Mouse (Mus musculus) hindbrain, postnatal 0 days (tissue): ENCODE measurements at regions not wholly inside any gene's neighbourhood (a gene's known extent, or its start where the extent isn't known, plus 50 kb on each side); places are given as distances from the start of the nearest gene placed in this dataset.

ENCODE experiments used
- ATAC-seq: fragments of 200-750 bp; cut with Nextera tagmentation; 2 replicates; pipeline ENCODE4 v1.8.0; 2017; ENCODE audit warnings: mild to moderate bottlenecking, moderate TSS enrichment, moderate library complexity
- DNase-seq: peaks from one replicate; pipeline ENCODE4 v3.0.0-alpha.2; 2015; ENCODE audit warnings: low spot score
- H3K27ac ChIP-seq: fragments of 300-500 bp; sonication (generic); 2 replicates; pipeline ENCODE4 v1.5.1; 2014; ENCODE audit warnings: mild to moderate bottlenecking
- H3K27me3 ChIP-seq: fragments of 300-500 bp; sonication (generic); 2 replicates; pipeline ENCODE4 v1.6.1; 2014; ENCODE audit warnings: low read length, mixed read lengths; ENCODE audit not compliant: insufficient read depth
- H3K36me3 ChIP-seq: fragments of 300-500 bp; sonication (generic); 2 replicates; pipeline ENCODE4 v1.6.1; 2014; ENCODE audit warnings: low read length, mixed read lengths; ENCODE audit not compliant: insufficient read depth
- H3K4me1 ChIP-seq: fragments of 300-500 bp; sonication (generic); 2 replicates; pipeline ENCODE4 v1.6.1; 2014; ENCODE audit warnings: antibody characterized with exemption, low read length, mixed read lengths; ENCODE audit not compliant: insufficient read depth
- H3K4me2 ChIP-seq: fragments of 300-500 bp; sonication (generic); 2 replicates; pipeline ENCODE4 v1.6.1; 2014; ENCODE audit warnings: low read depth, mild to moderate bottlenecking, low read length, moderate library complexity, mixed read lengths
- H3K4me3 ChIP-seq: fragments of 300-500 bp; sonication (generic); 2 replicates; pipeline ENCODE4 v1.5.1; 2014; ENCODE audit warnings: low read length
- H3K9ac ChIP-seq: fragments of 300-500 bp; sonication (generic); replicated peaks from 2 replicates; pipeline ENCODE4 v1.6.1; 2014; ENCODE audit warnings: mild to moderate bottlenecking, low read length, moderate library complexity, mixed read lengths
- H3K9me3 ChIP-seq: fragments of 300-500 bp; sonication (generic); 2 replicates; pipeline ENCODE4 v1.6.1; 2016; ENCODE audit warnings: low read length, mixed read lengths
- CTCF ChIP-seq: IDR thresholded peaks from 2 replicates; pipeline ENCODE4 v1.5.1; 2016; ENCODE audit warnings: antibody characterized with exemption, control low read depth, low read depth
- WGBS: fragments of 180-500 bp; shearing (Covaris S2); extraction: QIAGEN DNeasy Blood & Tissue Kit; methylation state at CpG from one replicate; pipeline ENCODE4 v1.1.7; 2014; 5-methylcytosine and 5-hydroxymethylcytosine counted together

DNA sequence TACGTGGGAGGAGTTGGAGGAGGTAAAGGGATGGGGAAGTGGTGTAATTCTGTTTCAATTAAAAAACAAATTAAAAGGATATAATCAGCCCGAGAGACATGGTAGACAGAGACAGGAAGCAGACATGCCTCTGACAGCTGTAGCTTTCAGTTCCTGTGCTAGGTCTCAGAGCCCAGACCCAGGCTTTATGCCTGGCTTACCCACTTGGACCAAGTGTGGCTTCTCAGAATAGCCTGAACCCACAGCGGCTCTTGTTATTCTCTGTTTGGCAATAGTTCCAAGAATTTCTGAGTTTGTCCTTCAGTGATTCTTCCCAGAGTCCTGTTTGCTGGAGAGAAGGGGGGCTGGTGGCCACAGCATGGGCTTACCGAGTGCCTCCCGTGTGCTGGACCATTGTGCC, 182.4 kb downstream of the Pten start:
- DNase-seq = no peak
- Histone ChIP-seq H3K4me2 (no peak overlapping the region), H3K4me1 (no peaks in the 10 kb centered on the region), H3K9me3 (no peaks in the 10 kb centered on the region), H3K9ac (no peak overlapping the region), H3K27ac (no peak overlapping the region), H3K27me3 (no peaks in the 10 kb centered on the region), H3K4me3 (no peak overlapping the region), H3K36me3 (no peaks in the 10 kb centered on the region)
- no peak for TF ChIP-seq CTCF
- no peak for ATAC-seq
- WGBS = 83% methylated on average over 5 of the region's 5 CpGs

DNA sequence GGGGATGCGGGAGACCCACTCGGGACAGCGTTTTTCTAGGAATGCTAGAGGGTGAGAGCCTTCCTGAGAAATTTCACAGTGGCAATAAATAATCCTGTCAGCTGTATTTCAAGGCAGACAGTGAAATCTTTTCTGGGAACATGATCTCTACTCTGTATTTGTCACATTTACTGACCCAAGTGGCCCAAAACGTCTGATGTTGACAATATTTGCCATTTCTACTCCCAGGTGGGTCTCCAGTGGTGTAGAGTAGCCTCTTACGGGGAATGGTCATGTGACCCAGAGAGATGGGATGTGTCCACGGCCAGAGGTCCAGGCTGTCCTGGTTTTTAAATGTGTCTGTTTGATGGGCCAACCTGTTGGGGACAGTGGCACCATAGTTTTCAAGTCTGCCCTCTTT, 183.5 kb downstream of the Pten start:
- Histone ChIP-seq H3K4me2 (no peak overlapping the region), H3K4me1 (no peaks in the 10 kb centered on the region), H3K27ac (no peak overlapping the region), H3K27me3 (no peaks in the 10 kb centered on the region), H3K9ac (no peak overlapping the region), H3K9me3 (no peaks in the 10 kb centered on the region), H3K4me3 (no peak overlapping the region), H3K36me3 (no peaks in the 10 kb centered on the region)
- 78% methylated on average over 6 of the region's 6 CpGs for WGBS
- ATAC-seq = no peak
- DNase-seq = no peak
- TF ChIP-seq CTCF = no peak

DNA sequence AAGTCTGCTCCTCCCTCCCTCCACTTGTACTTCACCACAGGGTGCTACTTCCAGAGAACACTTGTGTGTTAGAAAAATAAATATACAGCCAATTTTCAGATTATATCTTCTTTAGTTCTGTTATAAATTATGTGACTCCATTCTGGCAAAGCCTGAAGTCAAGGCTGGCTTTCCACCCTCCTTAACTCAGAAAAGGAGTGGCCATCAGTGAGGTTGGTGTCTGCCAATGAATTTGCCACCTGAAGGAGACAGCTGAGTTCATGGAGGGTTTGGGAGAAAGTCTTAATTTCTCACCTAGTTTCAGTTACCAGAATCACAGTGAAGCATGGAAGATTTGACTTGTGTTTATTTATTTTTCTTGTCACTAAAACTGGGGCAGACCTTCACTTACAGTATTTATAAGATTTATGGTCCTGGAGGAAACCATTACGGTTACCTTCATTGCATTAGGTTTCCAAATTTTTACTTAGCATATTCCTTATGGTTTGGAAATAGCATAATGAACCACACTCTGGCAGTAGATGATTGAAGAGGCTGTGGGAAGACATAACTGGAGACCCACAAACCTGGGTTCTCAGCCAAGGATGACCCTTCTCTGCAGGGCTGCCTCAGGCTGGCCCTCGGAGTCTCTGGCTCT, 186.4 kb downstream of the Pten start:
- Histone ChIP-seq H3K4me3 (no peak overlapping the region), H3K9me3 (no peaks in the 10 kb centered on the region), H3K4me2 (no peak overlapping the region), H3K36me3 (no peaks in the 10 kb centered on the region), H3K9ac (no peak overlapping the region), H3K27ac (no peak overlapping the region), H3K4me1 (no peaks in the 10 kb centered on the region), H3K27me3 (no peaks in the 10 kb centered on the region)
- ATAC-seq (no peak), DNase-seq (no peak)
- 85% methylated on average over 2 of the region's 2 CpGs for WGBS
- no peak for TF ChIP-seq CTCF

DNA sequence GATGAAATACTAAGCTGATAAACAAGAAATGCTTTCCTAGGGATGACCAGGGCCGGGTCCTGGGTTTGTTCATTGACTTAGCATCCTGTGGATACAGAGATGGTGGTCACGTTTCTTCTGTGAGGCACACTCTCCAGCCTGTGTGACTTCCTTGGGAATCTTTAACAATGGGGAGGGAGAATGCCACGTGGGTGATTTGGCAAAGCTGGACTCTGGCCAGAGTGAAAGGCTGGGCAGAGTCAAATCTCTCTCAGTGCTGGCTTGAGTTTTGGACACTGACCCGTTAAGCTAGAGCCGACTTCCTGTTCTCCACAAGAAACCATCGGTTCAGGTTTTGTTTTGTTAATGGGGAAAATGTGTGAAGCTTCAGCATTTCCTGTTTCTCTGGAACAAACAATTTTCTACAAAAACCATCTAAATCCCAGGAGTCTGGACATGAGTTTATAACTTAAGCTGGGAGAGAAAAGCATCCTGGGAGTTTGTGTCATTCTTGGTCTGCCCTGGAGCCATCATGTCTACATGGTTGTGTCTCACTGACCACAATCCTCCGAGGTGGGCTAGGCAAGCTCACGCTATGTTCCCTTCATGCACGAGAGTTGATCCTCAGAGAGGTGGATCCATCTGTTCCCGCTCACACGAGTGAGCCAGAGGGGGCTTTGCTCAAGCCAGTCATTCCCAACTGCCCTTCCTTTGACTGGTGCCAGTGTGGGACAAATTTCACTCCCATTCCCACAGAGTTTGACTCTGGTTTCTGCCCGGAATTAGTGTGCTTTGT, 190.0 kb downstream of the Pten start:
- 66% methylated on average over 12 of the region's 12 CpGs for WGBS
- H3K9me3 ChIP-seq = no peaks in the 10 kb centered on the region
- H3K4me3 ChIP-seq = no peak overlapping the region
- ATAC-seq (no peak), DNase-seq (no peak)
- no peak overlapping the region for H3K9ac ChIP-seq
- TF ChIP-seq CTCF = no peak
- no peaks in the 10 kb centered on the region for H3K4me1 ChIP-seq
- no peaks in the 10 kb centered on the region for H3K27me3 ChIP-seq
- no peaks in the 10 kb centered on the region for H3K36me3 ChIP-seq
- H3K27ac ChIP-seq = no peak overlapping the region
- H3K4me2 ChIP-seq = no peak overlapping the region

DNA sequence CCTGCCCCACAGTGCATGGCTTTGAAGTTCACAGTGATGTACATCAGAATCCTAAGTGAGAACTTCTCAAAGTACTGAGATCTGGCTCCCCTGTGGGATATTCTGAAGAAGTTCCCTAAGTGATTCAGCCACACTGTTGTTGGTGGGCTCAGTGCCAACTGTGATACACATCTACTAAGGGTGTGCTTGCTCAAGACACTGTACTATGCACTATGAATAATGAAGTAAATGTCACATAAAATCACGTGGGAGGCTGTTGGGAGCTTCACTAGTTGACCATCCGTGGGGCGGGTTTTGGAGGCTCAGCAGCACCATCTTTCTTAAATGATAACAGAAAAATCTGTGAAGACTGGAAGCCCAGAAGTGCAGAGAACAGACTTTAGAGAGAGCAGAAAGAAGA, 193.0 kb downstream of the Pten start:
- WGBS = 77% methylated on average over 3 of the region's 3 CpGs
- ATAC-seq (no peak), DNase-seq (no peak)
- no peak overlapping the region for H3K4me2 ChIP-seq
- no peaks in the 10 kb centered on the region for H3K36me3 ChIP-seq
- no peak overlapping the region for H3K4me3 ChIP-seq
- no peak overlapping the region for H3K27ac ChIP-seq
- no peaks in the 10 kb centered on the region for H3K4me1 ChIP-seq
- H3K9ac ChIP-seq = no peak overlapping the region
- TF ChIP-seq CTCF = no peak
- H3K9me3 ChIP-seq = no peaks in the 10 kb centered on the region
- no peaks in the 10 kb centered on the region for H3K27me3 ChIP-seq

DNA sequence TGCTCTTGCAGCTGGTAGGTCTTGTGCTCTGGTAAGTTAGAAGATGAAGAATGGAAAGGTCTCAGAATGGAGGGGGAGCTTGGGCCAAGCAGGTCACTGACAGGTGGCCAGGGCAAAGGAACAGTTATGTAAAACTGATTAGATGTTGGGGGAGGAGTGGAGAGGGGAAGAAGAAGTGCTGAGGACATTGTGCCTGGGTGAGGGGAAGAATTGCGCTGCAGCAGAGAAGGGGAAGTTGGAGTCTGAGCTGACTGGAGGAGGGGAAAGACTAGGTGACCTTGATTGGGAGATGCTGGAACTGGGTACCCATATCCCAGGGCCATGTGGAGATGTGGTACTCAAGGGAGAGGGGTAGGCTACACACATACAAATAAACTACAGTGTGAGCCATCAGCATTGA, 193.5 kb downstream of the Pten start:
- Histone ChIP-seq H3K4me1 (no peaks in the 10 kb centered on the region), H3K4me2 (no peak overlapping the region), H3K27ac (no peak overlapping the region), H3K9me3 (no peaks in the 10 kb centered on the region), H3K27me3 (no peaks in the 10 kb centered on the region), H3K9ac (no peak overlapping the region), H3K4me3 (no peak overlapping the region), H3K36me3 (no peaks in the 10 kb centered on the region)
- whole genome bisulfite sequencing = 74% methylated on average over 1 of the region's 1 CpGs
- DNase-seq = no peak
- no peak for ATAC-seq
- no peak for TF ChIP-seq CTCF

DNA sequence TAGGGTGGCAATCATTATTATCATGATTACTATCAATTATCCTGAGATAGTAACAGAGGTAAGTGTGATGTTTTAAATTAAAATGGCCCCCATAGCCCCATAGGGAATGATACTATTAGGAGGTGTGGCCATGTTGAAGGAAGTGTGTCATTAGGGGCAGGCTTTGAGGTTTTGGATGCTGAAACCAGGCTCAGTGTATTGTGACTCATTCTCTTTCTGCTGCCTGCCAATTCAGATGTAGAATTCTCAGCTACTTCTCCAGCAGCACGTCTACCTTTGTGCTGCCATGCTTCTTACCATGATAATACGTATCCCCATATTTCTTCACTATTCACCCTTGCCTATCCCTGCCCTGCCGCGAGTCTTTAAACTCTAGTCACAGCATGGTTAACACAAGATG, 195.1 kb downstream of the Pten start:
- WGBS = 91% methylated on average over 4 of the region's 4 CpGs
- H3K9me3 ChIP-seq = no peaks in the 10 kb centered on the region
- ATAC-seq = no peak
- H3K9ac ChIP-seq = no peak overlapping the region
- no peak for DNase-seq
- no peak overlapping the region for H3K4me3 ChIP-seq
- no peaks in the 10 kb centered on the region for H3K27me3 ChIP-seq
- no peaks in the 10 kb centered on the region for H3K36me3 ChIP-seq
- H3K4me1 ChIP-seq = no peaks in the 10 kb centered on the region
- TF ChIP-seq CTCF = no peak
- no peak overlapping the region for H3K4me2 ChIP-seq
- H3K27ac ChIP-seq = no peak overlapping the region
